Mouse (Mus musculus) inflammation-experienced regulatory T-cells, adult 6 months (primary cell): ENCODE measurements at regions not wholly inside any gene's neighbourhood (a gene's known extent, or its start where the extent isn't known, plus 50 kb on each side); places are given as distances from the start of the nearest gene placed in this dataset.

Source experiments
- ATAC-seq: one replicate; pipeline ENCODE4 v1.8.0; 2017

DNA sequence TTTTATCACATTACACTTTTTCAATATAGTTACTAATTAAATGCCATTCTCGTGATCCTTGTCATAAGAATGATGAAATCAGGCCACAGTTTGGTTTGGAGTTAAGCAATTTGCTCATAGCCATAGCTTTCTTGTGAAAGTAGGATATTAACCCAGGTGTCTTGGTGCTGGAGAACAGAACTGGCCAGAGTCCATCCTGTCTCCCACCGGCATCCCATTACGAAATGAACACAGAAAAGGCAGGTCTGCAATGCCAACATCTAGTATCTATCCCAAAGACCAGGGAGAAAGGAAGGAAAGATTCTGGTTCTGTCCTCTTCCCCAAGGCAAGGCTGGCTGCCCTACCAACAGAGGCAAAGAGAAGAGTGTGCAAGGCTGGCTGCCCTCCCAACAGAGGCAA lies 61.6 kb upstream of the Avpr1a start:
- no peak for ATAC-seq

DNA sequence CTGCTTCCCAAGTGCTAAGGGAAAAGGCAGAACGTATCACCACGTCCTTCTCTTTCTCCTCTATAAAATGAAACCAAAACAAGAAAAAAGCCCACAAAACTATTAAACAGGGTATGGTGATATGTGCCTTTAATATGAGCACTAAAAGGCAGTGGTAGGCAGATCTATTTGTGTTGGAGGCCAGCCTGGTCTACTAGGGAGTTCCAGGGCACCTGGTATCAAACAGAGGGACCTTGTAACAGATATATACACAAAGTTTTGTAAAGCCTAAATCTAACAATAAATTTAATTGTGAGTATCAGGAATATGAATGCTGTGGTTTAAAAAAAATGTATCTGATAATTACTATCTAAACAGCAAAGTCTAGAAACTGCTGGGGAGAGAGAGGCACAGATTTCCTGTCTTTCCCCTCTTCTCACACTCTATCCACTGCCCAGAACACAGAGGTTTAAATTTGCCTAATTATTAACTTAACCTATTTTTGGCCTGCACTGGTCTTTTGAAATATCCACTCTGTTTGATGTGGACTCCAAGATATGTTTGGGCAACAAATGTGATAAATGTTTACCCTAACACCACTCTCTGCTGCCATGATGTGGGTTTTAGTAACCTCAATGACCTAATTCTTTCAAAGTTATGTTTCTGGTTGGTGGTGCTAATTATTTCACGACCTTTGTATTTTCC lies 68.5 kb upstream of the Avpr1a start:
- ATAC-seq: no peak

DNA sequence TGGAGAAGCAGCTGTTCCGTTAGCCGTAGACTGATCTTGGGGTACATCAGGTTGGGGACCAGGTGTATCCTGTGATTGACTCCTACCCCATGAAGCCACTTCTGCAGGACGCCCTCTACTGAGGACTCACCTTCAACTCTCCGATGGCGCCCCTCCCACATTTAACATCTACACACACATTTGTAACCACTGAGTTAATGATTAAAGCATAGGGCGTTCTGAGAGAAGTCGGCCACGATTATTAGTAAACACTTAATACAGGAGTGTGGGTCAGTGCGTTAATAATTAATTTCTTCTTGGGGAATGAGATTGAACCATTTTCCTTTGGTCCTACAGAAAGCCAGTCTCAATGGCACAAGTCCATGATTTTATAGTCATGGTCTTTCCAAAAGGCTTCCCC lies 105.0 kb upstream of the Avpr1a start:
- ATAC-seq: no peak

DNA sequence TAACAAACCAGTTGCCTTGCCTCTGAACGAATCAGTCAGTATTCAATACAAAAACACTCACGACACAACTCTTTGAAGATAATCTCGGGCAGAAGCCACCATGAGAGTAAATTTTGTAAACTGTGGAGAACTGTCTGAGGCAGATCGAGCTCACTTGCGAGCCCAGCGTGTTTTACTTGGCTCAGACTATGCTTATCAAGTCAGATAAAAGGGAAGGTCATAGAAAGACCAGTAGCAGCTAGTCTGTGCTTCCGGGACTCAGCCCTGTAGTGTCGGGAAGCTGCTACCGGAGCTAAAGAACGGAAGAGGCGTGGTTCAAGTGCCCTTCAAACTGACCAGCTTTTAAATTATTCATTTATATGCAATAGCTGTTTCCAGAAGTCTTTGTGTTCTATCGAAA lies 105.9 kb upstream of the Avpr1a start:
- ATAC-seq: no peak

GRCm38 (mm10) chr10:122326851-122327250 lies 121.4 kb upstream of the Avpr1a start:
- ATAC-seq: no peak

DNA sequence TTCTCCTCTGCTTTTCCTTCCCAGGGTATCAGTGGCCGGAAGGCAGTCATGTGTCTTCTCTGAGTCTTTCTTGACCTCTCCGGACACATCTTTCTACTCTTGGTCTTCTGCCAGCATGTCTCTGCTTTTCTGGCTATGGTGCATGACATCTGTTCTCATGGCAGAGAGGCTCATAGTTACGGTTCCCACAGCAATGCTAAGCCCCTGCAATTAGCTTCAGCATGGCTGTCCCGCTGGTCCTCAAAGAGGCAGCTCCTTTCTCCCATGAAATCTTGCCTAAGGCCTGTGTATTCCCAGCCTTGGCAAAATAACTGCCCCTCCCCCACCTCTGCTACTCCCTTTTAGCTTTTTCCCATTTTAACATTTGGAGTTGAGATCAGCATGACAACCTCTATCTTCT lies 129.4 kb upstream of the Avpr1a start:
- no peak for ATAC-seq

DNA sequence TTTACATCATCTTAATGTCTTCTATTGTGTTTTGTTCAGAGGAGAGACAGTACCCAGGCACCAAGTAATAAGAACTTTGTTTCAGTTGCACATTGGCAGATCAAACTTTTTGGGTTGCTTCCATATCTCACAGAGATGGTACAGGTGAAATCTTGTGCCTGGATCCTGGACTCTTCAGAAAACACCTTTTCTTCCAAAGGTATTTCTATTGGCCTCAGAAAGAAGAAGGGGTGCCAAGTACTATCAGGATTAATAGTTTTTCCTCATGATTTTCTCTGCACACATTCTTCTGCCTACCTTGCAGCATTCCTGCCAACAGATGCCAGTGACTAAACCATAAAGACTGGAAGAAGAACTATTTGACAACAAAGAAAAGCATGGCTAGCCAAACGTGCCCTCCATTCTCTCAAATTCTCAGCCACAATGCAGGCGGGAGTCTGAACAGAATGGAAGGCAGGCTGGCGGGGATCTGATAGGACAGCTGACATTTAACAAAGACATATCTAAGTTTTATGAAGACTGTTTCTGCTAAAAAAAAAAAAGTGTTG lies 137.6 kb upstream of the Avpr1a start:
- no peak for ATAC-seq

GRCm38 (mm10) chr10:122308691-122309090 lies 139.6 kb upstream of the Avpr1a start:
- ATAC-seq: no peak

- ATAC-seq: no peak
Measured at GRCm38 (mm10) chr10:122302259-122302658, 146.0 kb upstream of the Avpr1a start.

DNA sequence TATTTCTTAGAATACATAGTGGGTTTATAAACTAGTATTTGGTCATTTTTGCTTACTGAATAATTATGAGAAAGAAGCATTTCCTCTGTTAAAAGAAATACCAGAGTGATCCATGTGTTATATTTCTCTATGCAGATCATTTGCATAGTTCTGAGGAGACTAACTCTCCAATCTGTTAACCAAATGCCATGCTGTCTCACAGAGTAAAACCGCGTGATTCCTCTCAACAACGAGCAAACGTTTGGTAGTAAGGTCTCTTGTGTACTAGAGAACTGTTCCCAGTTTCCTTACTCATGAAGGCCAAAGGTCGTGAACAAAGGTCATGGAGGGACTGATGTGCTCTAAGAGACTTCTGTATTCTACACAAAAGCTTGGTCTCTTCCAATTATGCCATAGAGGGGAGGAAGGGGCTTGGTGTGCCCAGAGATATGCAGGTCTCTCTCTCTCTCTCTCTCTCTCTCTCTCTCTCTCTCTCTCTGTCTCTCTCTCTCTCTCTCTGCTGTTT lies 152.3 kb upstream of the Avpr1a start:
- ATAC-seq: no peak

- ATAC-seq: no peak
Measured at GRCm38 (mm10) chr10:122291611-122292010, 156.7 kb upstream of the Avpr1a start.

DNA sequence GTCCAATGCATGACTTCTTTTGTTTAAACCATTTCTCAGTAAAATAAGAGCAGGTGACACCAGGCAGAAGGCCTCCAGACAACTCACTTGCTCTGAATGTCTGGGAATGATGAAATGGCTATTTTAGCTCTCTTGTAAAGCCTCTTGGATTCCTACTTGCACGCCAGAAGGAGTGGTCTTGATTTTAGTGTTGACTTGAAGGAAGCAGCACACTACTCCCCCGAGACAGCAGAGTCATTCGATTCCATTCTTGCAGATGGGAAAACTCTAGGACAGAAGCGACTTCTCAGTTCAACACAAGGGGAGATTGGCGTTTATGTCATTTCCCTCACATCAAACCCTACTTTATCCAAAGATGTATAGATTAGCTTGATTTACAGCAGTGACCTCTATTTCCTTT lies 157.2 kb upstream of the Avpr1a start:
- no peak for ATAC-seq

DNA sequence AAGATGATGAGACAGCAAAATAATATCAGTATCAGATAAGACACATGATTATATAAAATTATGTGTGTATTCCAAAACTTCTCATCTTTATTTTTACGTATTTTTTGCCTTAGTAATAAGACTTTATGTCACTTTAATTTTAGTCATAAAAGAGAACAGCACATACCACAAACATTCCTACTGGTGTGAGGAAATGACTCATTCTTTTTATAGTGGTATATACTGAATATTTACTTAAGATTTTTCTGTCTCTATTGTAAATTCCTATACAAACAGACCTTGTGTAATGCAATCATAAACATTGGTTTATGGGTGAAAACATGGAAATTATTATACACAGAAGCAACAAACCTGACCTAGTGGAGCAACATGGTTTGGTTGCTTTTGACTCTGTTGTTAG lies 173.4 kb upstream of the Avpr1a start:
- ATAC-seq: no peak

- ATAC-seq: no peak
Measured at GRCm38 (mm10) chr10:122274181-122274580, 174.1 kb upstream of the Avpr1a start.

DNA sequence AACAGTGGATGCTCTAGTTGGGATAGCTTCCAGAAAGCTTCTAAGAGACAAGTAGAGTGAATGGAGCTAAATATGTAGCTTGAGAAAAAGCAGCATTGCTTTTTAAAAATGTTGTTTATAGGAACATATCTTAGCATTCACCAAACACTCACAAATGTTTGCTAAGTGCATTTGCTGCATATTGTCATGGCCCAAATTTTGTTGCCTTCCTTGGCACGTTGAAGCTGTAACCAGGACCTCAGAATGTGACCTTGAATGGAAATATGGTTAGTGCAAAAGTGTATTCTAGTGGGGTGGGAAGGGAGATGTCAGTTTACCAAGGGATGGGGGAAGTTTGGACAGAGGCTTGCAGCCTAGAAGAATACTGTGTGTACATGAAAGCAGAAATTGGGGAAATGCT lies 166.9 kb upstream of the Rxylt1 start:
- ATAC-seq: no peak

DNA sequence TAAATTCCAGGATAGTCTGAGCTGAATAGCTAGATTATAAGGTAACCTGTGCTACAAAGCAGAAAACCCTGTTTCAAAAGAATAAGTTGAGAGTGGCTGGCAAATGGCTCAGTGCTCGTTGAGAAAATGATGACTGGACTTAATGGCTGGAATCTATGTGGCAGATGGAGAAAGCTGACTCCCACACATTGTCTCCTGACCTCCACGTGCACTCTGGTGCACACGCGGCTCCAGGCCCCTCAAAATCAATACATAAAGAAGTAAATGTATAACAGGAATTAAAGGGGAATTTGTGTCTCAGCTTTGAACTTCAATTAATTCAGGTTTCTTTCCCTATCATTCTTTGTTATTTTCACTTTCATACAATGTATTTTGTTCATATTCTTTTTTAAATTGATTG lies 162.2 kb upstream of the Rxylt1 start:
- ATAC-seq: no peak

GRCm38 (mm10) chr10:122258711-122259110 lies 161.5 kb upstream of the Rxylt1 start:
- ATAC-seq: no peak

- no peak for ATAC-seq
Measured at GRCm38 (mm10) chr10:122231818-122232217, 134.6 kb upstream of the Rxylt1 start.

GRCm38 (mm10) chr10:122230746-122231145 lies 133.6 kb upstream of the Rxylt1 start:
- no peak for ATAC-seq

DNA sequence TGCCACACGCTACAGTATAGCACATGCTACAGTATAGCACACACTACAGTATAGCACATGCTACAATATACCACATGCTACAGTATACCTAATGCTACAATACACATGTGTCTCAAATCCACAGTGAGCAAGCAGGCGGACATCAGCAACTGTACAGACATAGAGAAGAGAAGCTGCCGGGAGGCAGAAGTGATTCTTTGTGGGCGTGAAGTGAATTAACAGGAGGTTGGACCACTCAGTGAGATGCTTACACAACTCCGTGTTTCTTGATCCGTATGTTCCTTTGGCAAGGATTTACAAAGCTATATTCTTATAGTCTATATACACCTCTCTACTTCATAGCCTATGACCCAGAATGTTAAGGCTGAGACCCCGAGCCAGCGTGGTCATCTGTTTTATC lies 128.5 kb upstream of the Rxylt1 start:
- no peak for ATAC-seq

DNA sequence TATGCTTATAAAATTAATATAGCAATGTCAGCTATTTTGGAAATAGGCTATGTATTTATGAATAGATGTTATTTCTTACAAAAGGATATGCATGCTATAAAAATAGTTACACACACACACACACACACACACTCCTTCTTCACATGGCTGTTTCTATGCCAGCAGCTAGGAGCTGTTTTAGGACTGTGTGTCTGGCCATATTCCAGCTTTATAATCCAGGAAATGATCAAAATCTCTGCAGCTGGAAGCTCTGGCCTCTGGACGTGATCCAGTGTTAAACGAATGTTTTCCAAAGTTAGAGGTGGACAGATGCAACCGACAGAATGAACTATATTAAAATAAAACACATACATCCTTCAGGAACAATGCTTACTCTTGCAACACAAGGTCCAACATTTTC lies 125.9 kb upstream of the Rxylt1 start:
- no peak for ATAC-seq

GRCm38 (mm10) chr10:122217594-122217993 lies 120.4 kb upstream of the Rxylt1 start:
- no peak for ATAC-seq

- peak; percentile 88 for ATAC-seq
Measured at GRCm38 (mm10) chr10:122199791-122200190, 102.6 kb upstream of the Rxylt1 start.

DNA sequence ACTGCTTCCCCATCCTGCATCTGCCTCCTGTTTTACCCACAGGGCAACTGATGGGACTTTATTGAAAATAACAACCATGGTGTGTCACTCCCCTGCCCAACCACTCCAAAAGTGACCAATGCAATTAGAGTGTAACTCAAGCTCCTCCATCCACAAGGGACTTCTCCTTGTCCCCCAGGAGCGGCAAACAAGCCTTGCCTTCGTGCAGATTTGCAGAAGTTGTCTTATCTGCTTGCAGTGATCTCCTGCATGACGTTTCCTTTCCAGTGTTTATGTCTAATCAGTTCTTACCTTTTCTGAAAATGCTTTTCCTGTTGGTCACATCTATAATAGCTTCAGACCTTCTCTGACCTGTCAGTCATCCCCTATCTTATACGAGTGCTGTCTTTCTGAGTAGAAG lies 100.5 kb upstream of the Rxylt1 start:
- ATAC-seq: no peak

DNA sequence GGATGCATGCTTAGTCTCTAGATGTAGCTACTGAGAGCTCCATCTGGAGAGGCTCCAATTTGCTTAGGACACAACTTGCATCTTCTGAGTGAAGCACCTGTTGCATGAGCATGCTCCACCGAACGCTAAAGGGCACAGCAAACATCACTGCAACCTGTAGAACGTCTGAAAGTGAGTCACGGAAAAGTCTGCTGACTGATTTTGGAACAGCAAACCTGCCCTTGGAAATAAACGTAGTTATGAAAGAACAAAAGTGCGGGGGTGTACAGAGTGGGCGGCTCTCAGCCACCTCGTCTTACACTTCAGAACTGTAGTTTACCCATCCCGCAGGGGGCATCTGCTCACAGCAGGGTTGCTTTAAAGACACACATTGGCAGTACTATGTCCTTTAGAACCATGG lies 97.0 kb upstream of the Rxylt1 start:
- peak; percentile 74 for ATAC-seq
